Mouse (Mus musculus): ENCODE measurements around the gene Gm45713. TPM values are rescaled to one million over a fixed set of nuclear protein-coding genes. Genes with fewer than 3 reads are reported as not detected.

Gm45713 gene
- polyA plus RNA-seq, 1 experiment from 2014 or later: 0.60 TPM

GRCm38 (mm10) chr7:45165701-45166100 lies 29.7 kb upstream of the Gm45713 start:
- ATAC-seq (ENCODE audit: low read depth): no peak
- no peaks in the 10 kb centered on the region for H3K36me3 ChIP-seq (ENCODE audit: control insufficient read depth, insufficient read depth, low read length)
- H3K27ac ChIP-seq (ENCODE audit: low read length): no peak overlapping the region
- 40% methylated on average over 11 of the region's 11 CpGs for WGBS
- H3K27me3 ChIP-seq (ENCODE audit: control insufficient read depth, insufficient read depth, low read depth, low read length): peaks cover 79% of the 10 kb centered on the region
- peaks cover 6% of the 10 kb centered on the region for H3K4me1 ChIP-seq (replicated peaks; ENCODE audit: control insufficient read depth, insufficient read depth, low read length)
- peaks cover 17% of the 10 kb centered on the region for H3K9me3 ChIP-seq (ENCODE audit: control insufficient read depth, low read length)
- no peak overlapping the region for H3K4me2 ChIP-seq (ENCODE audit: low read depth, low read length)
- no peak overlapping the region for H3K9ac ChIP-seq (ENCODE audit: low read length)
- H3K4me3 ChIP-seq (ENCODE audit: low read length): no peak overlapping the region

GRCm38 (mm10) chr7:45164833-45165232 lies 28.8 kb upstream of the Gm45713 start:
- H3K27me3 ChIP-seq (ENCODE audit: control insufficient read depth, insufficient read depth, low read depth, low read length): peaks cover 75% of the 10 kb centered on the region

GRCm38 (mm10) chr7:45163735-45164490 lies 27.9 kb upstream of the Gm45713 start, which contains the start of gene Slc17a7:
TSS of gene Slc17a7 (plus strand) at chr7:45163949.
- WGBS: 1% methylated on average over 37 of the region's 41 CpGs
- H3K4me1 ChIP-seq (replicated peaks; ENCODE audit: control insufficient read depth, insufficient read depth, low read length): peaks cover 6% of the 10 kb centered on the region
- peaks cover 2% of the 10 kb centered on the region; the same call in 1 of the 2 replicates for H3K9me3 ChIP-seq (ENCODE audit: control insufficient read depth, low read length)
- H3K27me3 ChIP-seq (ENCODE audit: control insufficient read depth, insufficient read depth, low read depth, low read length): peaks cover 66% of the 10 kb centered on the region
- ATAC-seq (ENCODE audit: low read depth): 0 out of 2 replicates have a peak, but pooled peaks have one; percentile 9
- H3K27ac ChIP-seq (ENCODE audit: low read length): no peak within 1 kb of the TSS
- H3K4me3 ChIP-seq (ENCODE audit: low read length): peak within 1 kb of the TSS; percentile 51
- H3K36me3 ChIP-seq (ENCODE audit: control insufficient read depth, insufficient read depth, low read length): peaks cover 9% of the 10 kb centered on the region; the same call in 1 of the 2 replicates
- peak within 1 kb of the TSS; percentile 65 for H3K9ac ChIP-seq (ENCODE audit: low read length)
- peak within 1 kb of the TSS; percentile 71 for H3K4me2 ChIP-seq (ENCODE audit: low read depth, low read length)

More at GRCm38 (mm10) chr7:45164833-45165232, 28.8 kb upstream of the Gm45713 start:
- Histone ChIP-seq H3K27ac (ENCODE audit: low read length) (no peak overlapping the region), H3K9ac (ENCODE audit: low read length) (no peak overlapping the region), H3K9me3 (ENCODE audit: control insufficient read depth, low read length) (peaks cover 9% of the 10 kb centered on the region), H3K4me1 (replicated peaks; ENCODE audit: control insufficient read depth, insufficient read depth, low read length) (peaks cover 6% of the 10 kb centered on the region), H3K4me3 (ENCODE audit: low read length) (no peak overlapping the region), H3K4me2 (ENCODE audit: low read depth, low read length) (no peak overlapping the region), H3K36me3 (ENCODE audit: control insufficient read depth, insufficient read depth, low read length) (peaks cover 2% of the 10 kb centered on the region; the same call in 1 of the 2 replicates)
- 57% methylated on average over 5 of the region's 5 CpGs for WGBS
- no peak for ATAC-seq (ENCODE audit: low read depth)

- H3K27me3 ChIP-seq (ENCODE audit: control insufficient read depth, insufficient read depth, low read depth, low read length): peaks cover 58% of the 10 kb centered on the region
- 69% methylated on average over 9 of the region's 9 CpGs for WGBS
- ATAC-seq (ENCODE audit: low read depth): no peak
- peaks cover 9% of the 10 kb centered on the region; the same call in 1 of the 2 replicates for H3K36me3 ChIP-seq (ENCODE audit: control insufficient read depth, insufficient read depth, low read length)
- H3K4me1 ChIP-seq (replicated peaks; ENCODE audit: control insufficient read depth, insufficient read depth, low read length): peaks cover 6% of the 10 kb centered on the region
- no peak overlapping the region for H3K4me3 ChIP-seq (ENCODE audit: low read length)
- H3K27ac ChIP-seq (ENCODE audit: low read length): no peak overlapping the region
- H3K9ac ChIP-seq (ENCODE audit: low read length): no peak overlapping the region
- no peaks in the 10 kb centered on the region for H3K9me3 ChIP-seq (ENCODE audit: control insufficient read depth, low read length)
- H3K4me2 ChIP-seq (ENCODE audit: low read depth, low read length): no peak overlapping the region
Measured at GRCm38 (mm10) chr7:45162996-45163615, 27.1 kb upstream of the Gm45713 start.

GRCm38 (mm10) chr7:45162551-45162950 lies 26.5 kb upstream of the Gm45713 start:
- peak overlapping the region; percentile 56 for H3K9ac ChIP-seq (ENCODE audit: low read length)
- WGBS: 19% methylated on average over 6 of the region's 6 CpGs

GRCm38 (mm10) chr7:45161612-45162473 lies 25.8 kb upstream of the Gm45713 start:
- WGBS: 4% methylated on average over 35 of the region's 35 CpGs
- Histone ChIP-seq H3K9ac (ENCODE audit: low read length) (peak overlapping the region; percentile 56), H3K27me3 (ENCODE audit: control insufficient read depth, insufficient read depth, low read depth, low read length) (peaks cover 45% of the 10 kb centered on the region), H3K4me1 (replicated peaks; ENCODE audit: control insufficient read depth, insufficient read depth, low read length) (peaks cover 6% of the 10 kb centered on the region), H3K9me3 (ENCODE audit: control insufficient read depth, low read length) (no peaks in the 10 kb centered on the region), H3K4me2 (ENCODE audit: low read depth, low read length) (peak overlapping the region; percentile 87), H3K36me3 (ENCODE audit: control insufficient read depth, insufficient read depth, low read length) (peaks cover 9% of the 10 kb centered on the region; the same call in 1 of the 2 replicates), H3K4me3 (ENCODE audit: low read length) (peak overlapping the region; percentile 53), H3K27ac (ENCODE audit: low read length) (no peak overlapping the region)
- ATAC-seq (ENCODE audit: low read depth): peak; percentile 93

More at GRCm38 (mm10) chr7:45162551-45162950, 26.5 kb upstream of the Gm45713 start:
- no peaks in the 10 kb centered on the region for H3K9me3 ChIP-seq (ENCODE audit: control insufficient read depth, low read length)
- H3K4me1 ChIP-seq (replicated peaks; ENCODE audit: control insufficient read depth, insufficient read depth, low read length): peaks cover 6% of the 10 kb centered on the region
- no peak; the same call in 1 of the 2 replicates for ATAC-seq (ENCODE audit: low read depth)
- H3K36me3 ChIP-seq (ENCODE audit: control insufficient read depth, insufficient read depth, low read length): peaks cover 9% of the 10 kb centered on the region; the same call in 1 of the 2 replicates
- peaks cover 52% of the 10 kb centered on the region for H3K27me3 ChIP-seq (ENCODE audit: control insufficient read depth, insufficient read depth, low read depth, low read length)
- H3K4me2 ChIP-seq (ENCODE audit: low read depth, low read length): peak overlapping the region; percentile 87
- H3K4me3 ChIP-seq (ENCODE audit: low read length): peak overlapping the region; percentile 53
- H3K27ac ChIP-seq (ENCODE audit: low read length): no peak overlapping the region

- ATAC-seq (ENCODE audit: low read depth): no peak
- Histone ChIP-seq H3K4me1 (replicated peaks; ENCODE audit: control insufficient read depth, insufficient read depth, low read length) (peaks cover 6% of the 10 kb centered on the region), H3K36me3 (ENCODE audit: control insufficient read depth, insufficient read depth, low read length) (peaks cover 9% of the 10 kb centered on the region; the same call in 1 of the 2 replicates), H3K4me3 (ENCODE audit: low read length) (no peak overlapping the region), H3K27me3 (ENCODE audit: control insufficient read depth, insufficient read depth, low read depth, low read length) (peaks cover 35% of the 10 kb centered on the region), H3K9ac (ENCODE audit: low read length) (no peak overlapping the region), H3K27ac (ENCODE audit: low read length) (no peak overlapping the region), H3K4me2 (ENCODE audit: low read depth, low read length) (no peak overlapping the region), H3K9me3 (ENCODE audit: control insufficient read depth, low read length) (no peaks in the 10 kb centered on the region)
- WGBS: 87% methylated on average over 3 of the region's 3 CpGs
Measured at GRCm38 (mm10) chr7:45160866-45161265, 24.8 kb upstream of the Gm45713 start.

GRCm38 (mm10) chr7:45160316-45160800 lies 24.3 kb upstream of the Gm45713 start:
- Histone ChIP-seq H3K4me2 (ENCODE audit: low read depth, low read length) (no peak overlapping the region), H3K36me3 (ENCODE audit: control insufficient read depth, insufficient read depth, low read length) (peaks cover 9% of the 10 kb centered on the region; the same call in 1 of the 2 replicates)

More at GRCm38 (mm10) chr7:45160316-45160800, 24.3 kb upstream of the Gm45713 start:
- Histone ChIP-seq H3K27ac (ENCODE audit: low read length) (no peak overlapping the region), H3K4me1 (replicated peaks; ENCODE audit: control insufficient read depth, insufficient read depth, low read length) (peaks cover 8% of the 10 kb centered on the region), H3K4me3 (ENCODE audit: low read length) (no peak overlapping the region), H3K9me3 (ENCODE audit: control insufficient read depth, low read length) (no peaks in the 10 kb centered on the region), H3K27me3 (ENCODE audit: control insufficient read depth, insufficient read depth, low read depth, low read length) (peaks cover 30% of the 10 kb centered on the region), H3K9ac (ENCODE audit: low read length) (no peak overlapping the region)
- 88% methylated on average over 6 of the region's 6 CpGs for WGBS
- no peak for ATAC-seq (ENCODE audit: low read depth)

Data from lung, embryonic 16.5 days (tissue).